Mouse (Mus musculus): ENCODE measurements around the gene Tspo.

DNA sequence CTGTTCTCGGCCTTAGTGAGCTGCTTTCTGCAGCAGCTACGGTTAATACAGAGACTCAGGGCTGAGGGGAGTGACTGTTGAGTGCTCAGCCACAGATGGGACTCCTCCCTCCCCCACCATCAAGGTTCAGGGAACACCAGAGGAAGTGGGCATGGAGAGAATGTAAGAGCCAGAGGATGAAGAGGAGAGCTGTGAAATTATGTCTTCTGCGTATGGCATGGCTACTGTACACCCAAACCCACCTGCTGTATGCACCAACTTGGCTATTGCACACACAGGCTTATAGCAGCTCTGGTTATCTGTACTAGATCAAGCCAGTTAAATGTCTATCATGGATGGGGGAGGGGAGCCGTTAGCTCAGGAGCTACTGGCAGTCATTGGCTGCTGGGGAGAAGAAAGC, 37.8 kb downstream of the Tspo start:
- TF ChIP-seq CTCF (IDR thresholded peaks at IDR 0.05; ENCODE audit: extremely low read depth, insufficient read depth, insufficient read length, insufficient replicate concordance) = no peak
- TF ChIP-seq POLR2A (IDR thresholded peaks at IDR 0.05; ENCODE audit: low read depth, low read length) = no peak
